Mouse (Mus musculus): ENCODE results near the gene Ramp2.
A peak's percentile ranks its signal among the peaks of the same experiment; 100 is the strongest.

The Ramp2 gene

GRCm38 (mm10) chr11:101272446-101272845, 26.6 kb downstream of the Ramp2 start:
- no peak for DNase-seq

- DNase-seq = peak in 1 of 2 experiments; percentile 19
Measured at GRCm38 (mm10) chr11:101275309-101275708, 29.5 kb downstream of the Ramp2 start.

- DNase-seq = peak; percentile 34 to 58
Measured at GRCm38 (mm10) chr11:101276319-101277070, 30.7 kb downstream of the Ramp2 start.

- peak; percentile 79 to 91 for DNase-seq
Measured at GRCm38 (mm10) chr11:101277381-101278222, 31.8 kb downstream of the Ramp2 start.

DNA sequence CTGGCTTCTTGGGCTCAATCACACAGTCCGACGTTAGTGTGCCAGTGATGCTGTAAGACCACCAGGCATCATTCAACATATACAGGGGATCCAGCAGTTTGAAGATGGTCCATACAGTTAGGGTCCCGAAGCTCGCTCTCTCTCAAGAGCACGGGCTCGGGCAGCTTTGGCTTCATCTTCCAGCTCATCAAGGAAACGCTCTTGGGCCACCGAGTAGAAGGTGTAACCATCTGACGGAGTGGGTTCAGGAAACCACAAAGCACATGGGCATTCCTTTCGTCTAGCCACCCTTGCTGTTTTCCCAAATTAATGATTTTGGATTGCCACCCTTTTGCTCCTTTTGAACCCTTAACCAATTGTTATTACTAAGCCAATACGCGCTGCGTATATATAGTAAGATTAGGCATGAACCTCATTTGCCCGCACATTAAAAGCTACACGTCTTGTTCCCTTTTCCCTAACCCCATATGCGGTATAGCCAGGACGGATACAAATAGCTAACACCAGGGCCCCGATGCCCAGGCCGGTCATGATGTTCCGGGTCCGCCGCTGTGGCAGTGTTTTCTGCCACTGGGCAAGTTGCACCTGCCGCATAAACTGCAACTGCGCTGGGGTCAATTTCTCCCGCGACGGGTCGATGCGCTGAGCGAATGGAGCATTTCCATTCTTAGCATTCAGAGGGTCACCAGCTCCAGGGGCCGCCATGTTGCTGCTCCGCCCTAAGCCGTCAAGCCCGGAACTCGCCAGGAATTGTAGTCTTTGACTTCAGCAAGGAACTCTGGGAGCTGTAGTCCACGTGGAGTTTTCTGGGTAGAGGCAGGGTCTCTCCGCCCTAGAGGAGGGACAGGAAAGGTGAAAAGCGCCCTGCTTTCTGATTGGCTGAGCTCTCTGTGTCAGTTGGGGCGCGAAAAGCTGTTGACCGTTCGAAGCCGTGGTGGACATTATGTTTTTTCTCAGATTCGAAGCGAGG, 32.7 kb downstream of the Ramp2 start, which contains the start of the genes Cntd1 and Coa3:
Cntd1 (plus strand) TSS at position 790 of the 970 bp plus-strand sequence.
Coa3 (minus strand) TSS at position 892 of the 970 bp plus-strand sequence.
- DNase-seq = peak; percentile 91 to 94

GRCm38 (mm10) chr11:101279193-101279569, 33.4 kb downstream of the Ramp2 start:
- no peak for DNase-seq

GRCm38 (mm10) chr11:101280837-101281236, 35.0 kb downstream of the Ramp2 start:
- DNase-seq = peak in 1 of 2 experiments; percentile 42

DNA sequence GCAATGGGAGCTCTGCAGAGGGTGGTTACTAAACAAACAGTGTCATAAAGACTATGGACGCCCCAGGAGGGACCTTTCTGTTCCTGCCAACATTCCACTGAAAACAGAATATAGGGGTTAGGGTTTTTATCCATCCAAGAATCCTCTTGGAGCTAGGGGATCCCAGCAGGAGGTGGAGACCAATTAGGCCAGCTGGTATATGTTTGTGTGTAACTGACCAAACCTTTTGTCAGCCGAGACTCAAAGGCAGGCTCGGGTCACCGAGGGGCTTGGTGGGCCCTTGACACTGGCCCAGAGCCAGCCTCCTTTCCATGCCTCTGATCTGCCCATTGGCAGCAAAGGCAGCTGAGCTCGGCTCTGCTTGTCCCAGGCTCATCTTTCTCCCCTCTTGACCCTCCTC, 37.1 kb downstream of the Ramp2 start:
- no peak for DNase-seq

GRCm38 (mm10) chr11:101283805-101284204, 38.0 kb downstream of the Ramp2 start:
- peak in 1 of 2 experiments; percentile 73 for DNase-seq

- DNase-seq = peak in 1 of 2 experiments; percentile 20
Measured at GRCm38 (mm10) chr11:101287306-101287705, 41.5 kb downstream of the Ramp2 start.

DNA sequence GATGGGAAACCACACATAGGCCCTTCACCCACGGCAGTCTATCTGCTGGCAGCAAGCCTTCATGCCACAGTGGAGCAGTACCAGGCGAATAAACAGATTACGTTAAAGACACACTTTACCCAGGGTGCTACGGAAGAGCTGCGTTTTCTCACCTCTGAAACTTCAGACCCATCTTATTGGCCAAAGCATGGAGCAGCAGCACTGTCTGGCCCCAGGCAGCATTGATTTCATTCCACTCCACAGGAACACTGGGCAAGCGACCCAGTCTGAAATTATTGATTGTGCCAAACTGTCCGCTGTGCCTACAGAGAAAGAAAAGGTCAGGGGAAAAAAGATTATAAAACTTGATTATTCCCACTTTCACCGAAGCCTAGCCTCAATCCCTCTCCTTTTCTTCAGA, 45.4 kb downstream of the Ramp2 start:
- no peak for DNase-seq

DNA sequence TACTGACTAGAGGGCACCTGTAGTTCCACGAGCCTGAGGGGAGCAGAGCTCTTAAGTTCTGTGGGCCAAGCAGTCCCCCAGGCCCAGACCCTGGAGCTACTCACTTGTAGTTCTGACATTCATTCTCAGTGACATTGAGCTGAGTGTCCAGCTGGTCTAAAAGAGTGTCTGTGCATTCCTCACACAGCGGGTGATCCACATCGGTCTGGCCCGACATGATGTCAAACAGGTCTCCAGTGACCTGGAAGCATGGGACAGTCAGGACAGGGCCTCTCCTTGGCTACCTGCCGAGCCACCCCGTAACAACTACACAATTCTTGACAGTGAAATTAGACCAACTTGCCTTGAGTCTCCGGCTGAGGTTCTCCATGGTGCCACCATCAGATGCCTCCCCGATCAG, 49.4 kb downstream of the Ramp2 start:
- DNase-seq = no peak

DNA sequence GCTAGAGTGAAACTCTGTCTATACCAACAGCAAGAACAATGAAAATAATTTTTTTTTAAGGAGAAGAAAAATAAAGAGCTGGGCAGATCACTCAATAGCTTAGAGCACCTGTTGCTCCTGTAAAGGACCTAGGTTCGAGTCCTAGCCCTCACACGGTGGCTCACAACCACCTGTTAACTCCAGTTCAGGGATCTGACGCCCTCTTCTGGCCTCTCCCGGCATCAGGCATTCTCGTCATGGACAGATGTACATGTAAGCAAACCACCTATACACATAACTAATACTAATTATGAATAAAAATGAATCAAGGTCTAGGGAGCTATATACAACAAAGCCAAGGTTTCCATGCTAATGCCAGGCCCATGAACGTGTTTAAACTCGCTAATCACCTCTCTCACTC, 55.1 kb downstream of the Ramp2 start:
- no peak for DNase-seq

GRCm38 (mm10) chr11:101301299-101302003, 55.6 kb downstream of the Ramp2 start:
- DNase-seq = no peak

- peak; percentile 97 to 100 for DNase-seq
Measured at GRCm38 (mm10) chr11:101302004-101302798, 56.4 kb downstream of the Ramp2 start, which contains the start of gene Becn1. Gene Becn1 (minus strand): TSS chr11:101302286.

- no peak for DNase-seq
Measured at GRCm38 (mm10) chr11:101307744-101308143, 61.9 kb downstream of the Ramp2 start.
